Mouse (Mus musculus) kidney, embryonic 14.5 days (tissue): ENCODE results near the gene Itprid1. TPM values are rescaled to one million over a fixed set of nuclear protein-coding genes. Genes with fewer than 3 reads are reported as not detected.

Experiments used
- ATAC-seq: fragments of 200-750 bp; cut with Nextera tagmentation; 2 replicates; pipeline ENCODE4 v1.8.0; 2017; ENCODE audit warnings: moderate number of reproducible peaks, mild to moderate bottlenecking, moderate TSS enrichment, moderate library complexity; ENCODE audit not compliant: low FRiP score, low TSS enrichment
- H3K27ac ChIP-seq: fragments of 300-500 bp; sonication (generic); 2 replicates; pipeline ENCODE4 v1.5.1; 2014; ENCODE audit warnings: low read depth, mild to moderate bottlenecking, low read length, moderate library complexity, mixed read lengths
- H3K27me3 ChIP-seq: fragments of 300-500 bp; sonication (generic); 2 replicates; pipeline ENCODE4 v1.6.1; 2014; ENCODE audit warnings: mild to moderate bottlenecking, low read length; ENCODE audit not compliant: control insufficient read depth, insufficient read depth
- H3K36me3 ChIP-seq: fragments of 300-500 bp; sonication (generic); 2 replicates; pipeline ENCODE4 v1.6.1; 2014; ENCODE audit warnings: low read length, mixed read lengths; ENCODE audit not compliant: control insufficient read depth, insufficient read depth
- H3K4me1 ChIP-seq: fragments of 300-500 bp; sonication (generic); 2 replicates; pipeline ENCODE4 v1.6.1; 2014; ENCODE audit warnings: low read length, mixed read lengths; ENCODE audit not compliant: control insufficient read depth, insufficient read depth
- H3K4me2 ChIP-seq: fragments of 300-500 bp; sonication (generic); replicated peaks from 2 replicates; pipeline ENCODE4 v1.6.1; 2014; ENCODE audit warnings: low read depth, mild to moderate bottlenecking, low read length
- H3K4me3 ChIP-seq: fragments of 300-500 bp; sonication (generic); 2 replicates; pipeline ENCODE4 v1.5.1; 2014; ENCODE audit warnings: mild to moderate bottlenecking, low read length
- H3K9ac ChIP-seq: fragments of 300-500 bp; sonication (generic); 2 replicates; pipeline ENCODE4 v1.6.1; 2014; ENCODE audit warnings: low read depth, mild to moderate bottlenecking, low read length, moderate library complexity
- H3K9me3 ChIP-seq: fragments of 300-500 bp; sonication (generic); 2 replicates; pipeline ENCODE4 v1.6.1; 2016; ENCODE audit warnings: low read length; ENCODE audit not compliant: control insufficient read depth
- WGBS: fragments of 180-500 bp; shearing (Covaris S2); extraction: QIAGEN DNeasy Blood & Tissue Kit; methylation state at CpG from one replicate; pipeline ENCODE4 v1.1.7; 2014; 5-methylcytosine and 5-hydroxymethylcytosine counted together
- polyA plus RNA-seq: library from polyadenylated mRNA; unstranded; fragments of >200 nt; fragmentation: Nextera tagmentation; extraction: Ambion mirVana; gene quantifications from 2 replicates; pipeline ENCODE4 v1.2.1, GENCODE M21; 2014

The Itprid1 gene
- polyA plus RNA-seq, 1 experiment from 2014 or later: not detected

DNA sequence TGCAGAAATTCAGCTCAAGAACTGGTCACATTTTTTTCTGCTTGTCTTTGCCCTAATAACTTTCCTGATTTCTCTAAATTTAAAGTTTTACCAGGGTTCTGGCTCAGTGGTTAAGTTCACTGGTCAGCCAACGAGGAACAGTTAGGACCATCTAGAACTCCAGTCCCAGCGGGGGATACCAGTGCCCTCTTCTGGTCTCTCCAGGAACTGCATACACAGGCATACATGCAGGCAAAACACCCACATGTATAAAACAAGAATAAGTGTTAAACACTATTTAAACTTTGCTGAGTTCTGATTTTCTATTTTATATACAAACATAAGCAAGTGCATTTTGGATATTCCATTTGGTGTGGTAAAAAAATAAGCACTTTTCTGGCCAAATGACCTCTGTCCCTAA is 188.8 kb downstream of the Itprid1 start:
- Histone ChIP-seq H3K9ac (no peak overlapping the region), H3K4me3 (no peak overlapping the region), H3K36me3 (no peaks in the 10 kb centered on the region), H3K4me2 (no peak overlapping the region), H3K27ac (no peak overlapping the region), H3K4me1 (no peaks in the 10 kb centered on the region), H3K27me3 (no peaks in the 10 kb centered on the region), H3K9me3 (no peaks in the 10 kb centered on the region)
- 74% methylated on average over 2 of the region's 2 CpGs for WGBS
- no peak for ATAC-seq

DNA sequence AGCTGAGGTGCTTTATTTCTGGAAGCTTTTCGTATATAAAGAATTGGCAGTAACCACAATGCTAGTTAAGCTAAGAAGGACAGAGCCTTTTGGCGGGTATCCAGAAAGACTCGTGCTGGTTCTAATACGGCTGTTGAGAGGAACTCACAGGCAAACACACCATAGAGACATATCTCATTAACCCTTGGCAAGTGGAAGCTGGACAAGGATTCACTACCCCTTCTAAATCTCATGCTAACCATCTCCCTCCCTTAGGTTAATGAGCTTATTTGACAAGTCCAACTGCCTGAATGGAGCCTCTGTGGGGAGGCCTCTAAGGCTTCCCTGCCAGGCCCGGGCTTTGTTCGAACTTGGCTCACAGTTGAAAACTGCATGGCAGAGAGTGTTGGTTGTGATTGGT is 190.6 kb downstream of the Itprid1 start:
- 83% methylated on average over 6 of the region's 6 CpGs for WGBS

DNA sequence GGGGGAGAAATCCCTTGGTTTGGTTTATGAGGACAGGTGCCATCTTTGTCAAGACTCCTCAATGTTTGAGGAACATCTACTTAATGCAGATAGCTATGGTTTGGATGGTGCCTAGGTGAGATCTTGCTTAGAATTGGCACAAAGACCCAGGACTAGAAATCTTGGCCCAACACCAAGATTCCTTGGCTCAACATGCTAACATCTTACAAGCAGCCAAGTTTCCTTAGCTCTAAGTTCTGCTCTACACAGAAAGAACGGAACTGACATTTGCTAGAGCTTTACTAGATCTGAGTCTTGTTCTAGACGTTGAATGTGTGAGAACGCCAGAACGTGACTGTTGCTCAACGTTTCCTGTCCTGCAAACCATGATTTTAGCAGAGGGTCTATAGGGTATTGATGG is 191.3 kb downstream of the Itprid1 start:
- Histone ChIP-seq H3K4me3 (no peak overlapping the region), H3K27ac (no peak overlapping the region), H3K27me3 (no peaks in the 10 kb centered on the region), H3K9me3 (no peaks in the 10 kb centered on the region), H3K4me1 (no peaks in the 10 kb centered on the region), H3K9ac (no peak overlapping the region), H3K4me2 (no peak overlapping the region), H3K36me3 (no peaks in the 10 kb centered on the region)
- 90% methylated on average over 5 of the region's 5 CpGs for WGBS
- ATAC-seq: no peak

More for the DNA sequence above, 190.6 kb downstream of the Itprid1 start:
- Histone ChIP-seq H3K9ac (no peak overlapping the region), H3K27ac (no peak overlapping the region), H3K27me3 (no peaks in the 10 kb centered on the region), H3K36me3 (no peaks in the 10 kb centered on the region), H3K4me1 (no peaks in the 10 kb centered on the region), H3K9me3 (no peaks in the 10 kb centered on the region), H3K4me3 (no peak overlapping the region), H3K4me2 (no peak overlapping the region)
- ATAC-seq: no peak

Other genes starting within 250 kb of the Itprid1 start
- not detected in 2 replicates for gene Neurod6, start 155.6 kb upstream of the Itprid1 start, polyA plus RNA-seq
- not detected in 2 replicates for gene Ppp1r17, start 180.6 kb downstream of the Itprid1 start, polyA plus RNA-seq